In genomic region chr4:138709944-138710343, GRCm38 (mm10) we compare ENCODE assay signal across 18 mouse cellular contexts. TPM values are rescaled to one million over a fixed set of nuclear protein-coding genes. Genes with fewer than 3 reads are reported as not detected.
DNase-seq lines count a peak whose midpoint lies in the region; ATAC-seq and TF ChIP-seq lines count a peak whose summit lies in the region.
"Had no signal": no experiment of that assay in that cellular context is flagged by ENCODE, and none has a peak within 500 bp of the region (broad histone marks: within the 10 kb centered on the region; RNA-seq: fewer than 3 reads in every experiment).

No protein-coding gene starts in this region.

- no peak overlapping the region for H3K9ac ChIP-seq in forebrain, embryonic 13.5 days
- no peak overlapping the region for H3K9ac ChIP-seq in forebrain, embryonic 12.5 days
- no peak overlapping the region for H3K9ac ChIP-seq in midbrain, embryonic 11.5 days (ENCODE audit: low read length)
- no peak overlapping the region for H3K9ac ChIP-seq in forebrain, postnatal 0 days

- H3K27me3 ChIP-seq in forebrain, embryonic 13.5 days = no peaks in the 10 kb centered on the region
- H3K27me3 ChIP-seq in forebrain, embryonic 12.5 days = peaks cover 14% of the 10 kb centered on the region; the same call in 1 of the 2 replicates
- no peaks in the 10 kb centered on the region for H3K27me3 ChIP-seq in midbrain, embryonic 11.5 days (ENCODE audit: control insufficient read depth, insufficient read depth, low read length)
- H3K27me3 ChIP-seq in midbrain, embryonic 10.5 days (ENCODE audit: low read depth, poor library complexity, severe bottlenecking) = no peaks in the 10 kb centered on the region
- no peaks in the 10 kb centered on the region for H3K27me3 ChIP-seq in forebrain, postnatal 0 days (ENCODE audit: insufficient read depth, low read length)

- TF ChIP-seq CTCF in forebrain, postnatal 0 days (IDR thresholded peaks at IDR 0.05; ENCODE audit: low read depth) = no peak

- DNase-seq in midbrain, embryonic 11.5 days (ENCODE audit: low spot score, missing footprints) = peak; percentile 51
- DNase-seq in midbrain, embryonic 10.5 days (ENCODE audit: low spot score) = no peak
- DNase-seq in forebrain, postnatal 0 days = peak; percentile 38
- DNase-seq in frontal cortex, postnatal 14 days (ENCODE audit: low spot score in 2 of 2) = no peak
- DNase-seq: gastrocnemius, postnatal 14 days; kidney, postnatal 10 days; lung, adult 18-20 months; thymus, postnatal 4 days had no signal

- no peak overlapping the region for H3K4me2 ChIP-seq in forebrain, embryonic 13.5 days
- no peak overlapping the region for H3K4me2 ChIP-seq in forebrain, embryonic 12.5 days
- H3K4me2 ChIP-seq in midbrain, embryonic 11.5 days = no peak overlapping the region
- H3K4me2 ChIP-seq in forebrain, postnatal 0 days (ENCODE audit: low read depth) = no peak overlapping the region

- 77% methylated on average over 7 of the region's 7 CpGs for WGBS in forebrain, embryonic 13.5 days
- whole genome bisulfite sequencing in forebrain, embryonic 12.5 days = 82% methylated on average over 7 of the region's 7 CpGs
- 75% methylated on average over 7 of the region's 7 CpGs for WGBS in midbrain, embryonic 11.5 days
- 83% methylated on average over 7 of the region's 7 CpGs for WGBS in midbrain, embryonic 10.5 days
- WGBS in forebrain, postnatal 0 days = 50% methylated on average over 7 of the region's 7 CpGs

- H3K4me3 ChIP-seq in forebrain, embryonic 13.5 days = no peak overlapping the region
- no peak overlapping the region for H3K4me3 ChIP-seq in forebrain, embryonic 12.5 days (replicated peaks)
- H3K4me3 ChIP-seq in midbrain, embryonic 11.5 days (ENCODE audit: low read depth, low read length) = no peak overlapping the region
- no peak overlapping the region for H3K4me3 ChIP-seq in midbrain, embryonic 10.5 days
- no peak overlapping the region for H3K4me3 ChIP-seq in forebrain, postnatal 0 days (ENCODE audit: low read depth, low read length)
- H3K4me3 ChIP-seq: erythroblast, embryonic 14.5 days; heart, embryonic 10.5 days had no signal

- peaks cover 20% of the 10 kb centered on the region for H3K4me1 ChIP-seq in forebrain, embryonic 13.5 days
- no peaks in the 10 kb centered on the region for H3K4me1 ChIP-seq in forebrain, embryonic 12.5 days
- no peaks in the 10 kb centered on the region for H3K4me1 ChIP-seq in midbrain, embryonic 11.5 days (ENCODE audit: control insufficient read depth, insufficient read depth, low read length)
- H3K4me1 ChIP-seq in midbrain, embryonic 10.5 days = peaks cover 12% of the 10 kb centered on the region; the same call in 1 of the 2 replicates
- peaks cover 16% of the 10 kb centered on the region for H3K4me1 ChIP-seq in forebrain, postnatal 0 days (ENCODE audit: insufficient read depth)
- H3K4me1 ChIP-seq: heart, embryonic 10.5 days had no signal

- peak; percentile 21; the same call in 1 of the 2 replicates for ATAC-seq in forebrain, embryonic 13.5 days
- no peak for ATAC-seq in forebrain, embryonic 12.5 days (ENCODE audit: low FRiP score)
- no peak for ATAC-seq in midbrain, embryonic 11.5 days (ENCODE audit: low FRiP score)
- peak; percentile 32 for ATAC-seq in forebrain, postnatal 0 days
- ATAC-seq in erythroblast, adult 5-6 weeks (replicated peaks; ENCODE audit: low FRiP score, poor library complexity, severe bottlenecking) = no peak
- ATAC-seq in erythroid progenitor cell, adult 5-6 weeks (replicated peaks; ENCODE audit: low FRiP score, poor library complexity, severe bottlenecking) = no peak
- ATAC-seq: intestine, postnatal 0 days had no signal

- no peaks in the 10 kb centered on the region for H3K9me3 ChIP-seq in forebrain, embryonic 13.5 days (replicated peaks)
- no peaks in the 10 kb centered on the region for H3K9me3 ChIP-seq in forebrain, embryonic 12.5 days
- no peaks in the 10 kb centered on the region for H3K9me3 ChIP-seq in midbrain, embryonic 11.5 days (ENCODE audit: control insufficient read depth, low read length)
- no peaks in the 10 kb centered on the region for H3K9me3 ChIP-seq in midbrain, embryonic 10.5 days (replicated peaks)
- no peaks in the 10 kb centered on the region for H3K9me3 ChIP-seq in forebrain, postnatal 0 days (ENCODE audit: low read length)
- H3K9me3 ChIP-seq: heart, embryonic 10.5 days had no signal

- H3K27ac ChIP-seq in forebrain, embryonic 13.5 days = peak overlapping the region; percentile 74
- H3K27ac ChIP-seq in forebrain, embryonic 12.5 days = no peak overlapping the region
- no peak overlapping the region for H3K27ac ChIP-seq in midbrain, embryonic 11.5 days (ENCODE audit: low read depth, low read length)
- H3K27ac ChIP-seq in midbrain, embryonic 10.5 days (replicated peaks) = no peak overlapping the region
- H3K27ac ChIP-seq in forebrain, postnatal 0 days (ENCODE audit: low read depth, low read length) = peak overlapping the region; percentile 36
- H3K27ac ChIP-seq: heart, embryonic 10.5 days; macrophage; stomach, postnatal 0 days had no signal

- H3K36me3 ChIP-seq in forebrain, embryonic 13.5 days (ENCODE audit: poor library complexity, severe bottlenecking) = no peaks in the 10 kb centered on the region
- H3K36me3 ChIP-seq in forebrain, embryonic 12.5 days (replicated peaks) = no peaks in the 10 kb centered on the region
- no peaks in the 10 kb centered on the region for H3K36me3 ChIP-seq in midbrain, embryonic 11.5 days (ENCODE audit: control insufficient read depth, insufficient read depth, low read length)
- no peaks in the 10 kb centered on the region for H3K36me3 ChIP-seq in midbrain, embryonic 10.5 days
- no peaks in the 10 kb centered on the region for H3K36me3 ChIP-seq in forebrain, postnatal 0 days (ENCODE audit: insufficient read depth)
- H3K36me3 ChIP-seq: heart, embryonic 10.5 days had no signal

RNA-seq across cellular contexts. Expression of gene Pla2g2c, which starts 14.6 kb away (rescaled TPM):
- 0.15 and 0.55 TPM in 2 replicates for polyA plus RNA-seq in forebrain, embryonic 13.5 days (2015; fragmentation: Nextera tagmentation; extraction: Ambion mirVana)
- polyA plus RNA-seq in forebrain, embryonic 12.5 days (2016; fragmentation: Nextera tagmentation; extraction: Ambion mirVana) = 0.18 and 0.26 TPM in 2 replicates
- 0.81 and 0.96 TPM in 2 replicates for polyA plus RNA-seq in midbrain, embryonic 11.5 days (2014; fragmentation: Nextera tagmentation; extraction: Ambion mirVana)
- 0.62 and 0.70 TPM in 2 replicates for polyA plus RNA-seq in midbrain, embryonic 10.5 days (2016; fragmentation: Nextera tagmentation; extraction: Ambion mirVana)
- total RNA-seq in forebrain, postnatal 0 days (2014; rRNA removed) = 0.24 and 0.77 TPM in 2 replicates
- polyA plus RNA-seq in forebrain, postnatal 0 days (2015; fragmentation: Nextera tagmentation; extraction: Ambion mirVana) = 0.28 and 0.42 TPM in 2 replicates
- not detected in 2 replicates for total RNA-seq in erythroblast, adult 5-6 weeks (2015; ENCODE audit: low replicate concordance)
- not detected in 2 replicates for total RNA-seq in erythroblast, adult 5-6 weeks (2017; ENCODE audit: low replicate concordance)
- not detected in 2 replicates for total RNA-seq in erythroid progenitor cell, adult 5-6 weeks (2015; ENCODE audit: low replicate concordance)
- not detected in 2 replicates for total RNA-seq in erythroid progenitor cell, adult 5-6 weeks (2017; ENCODE audit: low replicate concordance)
- total RNA-seq: gastrocnemius, postnatal 14 days had no signal
- polyA plus RNA-seq: erythroblast, embryonic 14.5 days; macrophage; spleen, adult 2 months had no signal

RNA-seq across cellular contexts. Expression of gene Ubxn10, which starts 27.0 kb away (rescaled TPM):
- 2.3 and 2.4 TPM in 2 replicates for polyA plus RNA-seq in forebrain, embryonic 13.5 days (2015; fragmentation: Nextera tagmentation; extraction: Ambion mirVana)
- polyA plus RNA-seq in forebrain, embryonic 12.5 days (2016; fragmentation: Nextera tagmentation; extraction: Ambion mirVana) = 2.0 TPM in 2 replicates
- polyA plus RNA-seq in midbrain, embryonic 11.5 days (2014; fragmentation: Nextera tagmentation; extraction: Ambion mirVana) = 1.5 TPM in 2 replicates
- polyA plus RNA-seq in midbrain, embryonic 10.5 days (2016; fragmentation: Nextera tagmentation; extraction: Ambion mirVana) = 1.8 and 2.1 TPM in 2 replicates
- 4.0 and 5.6 TPM in 2 replicates for total RNA-seq in forebrain, postnatal 0 days (2014; rRNA removed)
- polyA plus RNA-seq in forebrain, postnatal 0 days (2015; fragmentation: Nextera tagmentation; extraction: Ambion mirVana) = 2.4 and 3.5 TPM in 2 replicates
- total RNA-seq in erythroblast, adult 5-6 weeks (2015; ENCODE audit: low replicate concordance) = not detected in 2 replicates
- total RNA-seq in erythroblast, adult 5-6 weeks (2017; ENCODE audit: low replicate concordance) = not detected in 2 replicates
- not detected in 2 replicates for total RNA-seq in erythroid progenitor cell, adult 5-6 weeks (2015; ENCODE audit: low replicate concordance)
- not detected in 2 replicates for total RNA-seq in erythroid progenitor cell, adult 5-6 weeks (2017; ENCODE audit: low replicate concordance)
- polyA plus RNA-seq: erythroblast, embryonic 14.5 days; macrophage had no signal

RNA-seq across cellular contexts. Expression of gene Pla2g2f, which starts 47.5 kb away (rescaled TPM):
- not detected in 2 replicates for polyA plus RNA-seq in forebrain, embryonic 13.5 days (2015; fragmentation: Nextera tagmentation; extraction: Ambion mirVana)
- not detected in 2 replicates for polyA plus RNA-seq in forebrain, embryonic 12.5 days (2016; fragmentation: Nextera tagmentation; extraction: Ambion mirVana)
- polyA plus RNA-seq in midbrain, embryonic 11.5 days (2014; fragmentation: Nextera tagmentation; extraction: Ambion mirVana) = 0.08 and 0.12 TPM in 2 replicates
- polyA plus RNA-seq in midbrain, embryonic 10.5 days (2016; fragmentation: Nextera tagmentation; extraction: Ambion mirVana) = 0.47 and 0.62 TPM in 2 replicates
- total RNA-seq in forebrain, postnatal 0 days (2014; rRNA removed) = 0.23 TPM in 1 of 2 replicates, not detected in the other
- not detected in 2 replicates for polyA plus RNA-seq in forebrain, postnatal 0 days (2015; fragmentation: Nextera tagmentation; extraction: Ambion mirVana)
- not detected in 2 replicates for total RNA-seq in erythroblast, adult 5-6 weeks (2015; ENCODE audit: low replicate concordance)
- total RNA-seq in erythroblast, adult 5-6 weeks (2017; ENCODE audit: low replicate concordance) = not detected in 2 replicates
- not detected in 2 replicates for total RNA-seq in erythroid progenitor cell, adult 5-6 weeks (2015; ENCODE audit: low replicate concordance)
- total RNA-seq in erythroid progenitor cell, adult 5-6 weeks (2017; ENCODE audit: low replicate concordance) = not detected in 2 replicates
- total RNA-seq: gastrocnemius, postnatal 14 days had no signal
- polyA plus RNA-seq: erythroblast, embryonic 14.5 days; macrophage had no signal

Comparison
In these comparisons a context has a peak if more than half of its experiments do, and no peak if none do; other contexts are left out.
1. ATAC-seq: peak in forebrain, embryonic 13.5 days (single experiment) and forebrain, postnatal 0 days (single experiment); none in forebrain, embryonic 12.5 days (single experiment), midbrain, embryonic 11.5 days (single experiment), erythroblast, adult 5-6 weeks (single experiment) and erythroid progenitor cell, adult 5-6 weeks (single experiment).
2. H3K27ac ChIP-seq: peak in forebrain, embryonic 13.5 days (single experiment) and forebrain, postnatal 0 days (single experiment); none in forebrain, embryonic 12.5 days (single experiment), midbrain, embryonic 11.5 days (single experiment) and midbrain, embryonic 10.5 days (single experiment).
3. DNase-seq: peak in midbrain, embryonic 11.5 days (single experiment) and forebrain, postnatal 0 days (single experiment); none in midbrain, embryonic 10.5 days (single experiment) and frontal cortex, postnatal 14 days (0 of 2).